Mouse (Mus musculus) thymus, adult 18-20 months (tissue): ENCODE results near the gene Rbp3.

Experiments
- DNase-seq, 2 experiments: peaks; one replicate each; pipeline ENCODE4 v3.0.0; 2022; ENCODE audit warnings: mixed read lengths in 2 of 2

The Rbp3 gene

GRCm38 (mm10) chr14:33977748-33978147 is 23.9 kb downstream of the Rbp3 start:
- DNase-seq: no peak

GRCm38 (mm10) chr14:33978604-33979059 is 24.8 kb downstream of the Rbp3 start, which contains the start of gene Zfp488:
TSS of gene Zfp488 (minus strand) at chr14:33978764.
- DNase-seq: no peak

- DNase-seq: no peak
These were observed 35.4 kb downstream of the Rbp3 start for GRCm38 (mm10) chr14:33989201-33989600.

GRCm38 (mm10) chr14:33991971-33992370 is 38.2 kb downstream of the Rbp3 start:
- DNase-seq: no peak

- DNase-seq: no peak
These were observed 39.2 kb downstream of the Rbp3 start for GRCm38 (mm10) chr14:33993051-33993450.

GRCm38 (mm10) chr14:33993521-33994289 is 39.9 kb downstream of the Rbp3 start:
- DNase-seq: no peak

- DNase-seq: no peak
These were observed 43.6 kb downstream of the Rbp3 start for GRCm38 (mm10) chr14:33997427-33997826.

GRCm38 (mm10) chr14:34000076-34000475 is 46.3 kb downstream of the Rbp3 start:
- DNase-seq: no peak

GRCm38 (mm10) chr14:34001445-34001844 is 47.6 kb downstream of the Rbp3 start:
- DNase-seq: no peak

GRCm38 (mm10) chr14:34002358-34002757 is 48.6 kb downstream of the Rbp3 start:
- no peak for DNase-seq
